Mouse (Mus musculus) layer of hippocampus, adult 9-10 months (tissue): ENCODE data around the gene 4930470P17Rik.

ENCODE experiments used
- DNase-seq: peaks from one replicate; pipeline ENCODE4 v3.0.0; 2022; ENCODE audit warnings: low spot score

The 4930470P17Rik gene

DNA sequence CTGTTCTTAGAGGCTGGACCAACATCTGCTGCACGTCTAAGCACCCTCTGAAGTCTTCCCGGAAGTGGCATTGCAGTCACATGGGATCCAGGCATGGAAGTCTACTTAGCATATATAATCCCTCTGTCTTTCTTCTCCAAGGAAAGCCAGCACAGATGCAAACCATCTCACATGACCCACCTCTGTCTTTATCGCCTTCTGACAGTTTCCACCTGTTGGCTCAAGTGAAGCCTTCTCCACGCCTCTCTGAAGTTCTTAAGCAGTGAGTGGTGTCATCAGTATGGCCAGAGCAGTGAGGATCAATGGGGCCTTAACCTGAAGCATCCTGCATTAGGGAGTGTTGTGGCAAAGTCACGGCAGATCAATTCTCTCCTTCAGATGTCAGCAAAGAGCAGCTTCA, 23.2 kb downstream of the 4930470P17Rik start:
- no peak for DNase-seq

DNA sequence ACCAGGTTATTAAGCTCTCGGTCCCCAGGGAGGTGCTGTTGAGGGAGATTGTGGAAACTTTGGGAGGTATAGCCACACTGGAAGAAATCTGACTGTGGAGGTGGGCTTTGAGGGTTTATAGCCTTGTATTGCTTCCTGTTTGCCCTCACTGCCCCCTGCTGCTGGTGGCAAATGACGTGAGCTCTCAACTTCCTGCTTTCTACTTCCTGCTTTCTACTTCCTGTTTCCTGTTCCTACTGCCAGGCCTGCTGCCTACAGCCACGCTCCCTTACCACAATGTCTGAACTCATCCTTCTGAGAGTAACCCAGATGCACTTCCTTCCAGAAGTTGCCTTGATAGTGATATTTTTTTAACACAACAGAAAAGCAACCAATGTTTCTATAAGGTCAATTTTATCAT, 24.3 kb downstream of the 4930470P17Rik start:
- DNase-seq = no peak

DNA sequence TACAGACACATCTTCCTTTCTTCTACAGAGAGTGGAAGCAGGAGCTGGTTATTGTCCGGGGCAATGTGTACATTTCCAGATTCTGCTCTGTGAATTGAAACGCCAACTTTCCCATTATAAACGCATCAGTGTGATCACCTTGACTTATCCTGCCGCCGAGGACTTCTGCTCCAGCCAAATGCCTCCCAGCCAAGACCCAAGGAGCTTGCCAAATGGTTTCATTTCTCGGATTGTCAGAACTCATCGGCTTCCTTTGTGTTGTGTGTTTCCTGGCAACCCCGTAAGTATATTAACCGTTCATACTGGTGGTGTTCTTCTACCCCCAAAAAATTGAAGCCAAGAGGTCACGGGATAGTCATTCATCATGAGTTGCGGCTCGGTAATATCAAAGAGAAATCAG, 25.7 kb downstream of the 4930470P17Rik start:
- no peak for DNase-seq

DNA sequence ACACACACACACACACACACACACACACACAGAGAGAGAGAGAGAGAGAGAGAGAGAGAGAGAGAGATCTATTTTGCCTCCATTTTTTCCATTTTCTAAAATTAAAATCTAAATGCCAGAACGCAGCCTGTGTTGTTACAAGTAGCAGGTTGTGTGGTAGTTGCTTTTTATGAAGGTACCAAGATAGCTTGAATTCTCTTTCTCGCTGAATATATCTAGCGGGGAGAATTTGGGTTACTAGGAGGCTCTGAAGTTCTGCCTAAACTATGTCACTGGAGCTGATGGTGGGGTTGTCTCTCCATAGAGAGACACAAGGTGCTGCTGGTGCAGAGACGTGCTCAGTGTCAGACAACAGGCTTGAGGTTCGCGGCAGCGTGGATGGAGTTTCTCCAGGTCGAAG, 36.8 kb downstream of the 4930470P17Rik start:
- no peak for DNase-seq

DNA sequence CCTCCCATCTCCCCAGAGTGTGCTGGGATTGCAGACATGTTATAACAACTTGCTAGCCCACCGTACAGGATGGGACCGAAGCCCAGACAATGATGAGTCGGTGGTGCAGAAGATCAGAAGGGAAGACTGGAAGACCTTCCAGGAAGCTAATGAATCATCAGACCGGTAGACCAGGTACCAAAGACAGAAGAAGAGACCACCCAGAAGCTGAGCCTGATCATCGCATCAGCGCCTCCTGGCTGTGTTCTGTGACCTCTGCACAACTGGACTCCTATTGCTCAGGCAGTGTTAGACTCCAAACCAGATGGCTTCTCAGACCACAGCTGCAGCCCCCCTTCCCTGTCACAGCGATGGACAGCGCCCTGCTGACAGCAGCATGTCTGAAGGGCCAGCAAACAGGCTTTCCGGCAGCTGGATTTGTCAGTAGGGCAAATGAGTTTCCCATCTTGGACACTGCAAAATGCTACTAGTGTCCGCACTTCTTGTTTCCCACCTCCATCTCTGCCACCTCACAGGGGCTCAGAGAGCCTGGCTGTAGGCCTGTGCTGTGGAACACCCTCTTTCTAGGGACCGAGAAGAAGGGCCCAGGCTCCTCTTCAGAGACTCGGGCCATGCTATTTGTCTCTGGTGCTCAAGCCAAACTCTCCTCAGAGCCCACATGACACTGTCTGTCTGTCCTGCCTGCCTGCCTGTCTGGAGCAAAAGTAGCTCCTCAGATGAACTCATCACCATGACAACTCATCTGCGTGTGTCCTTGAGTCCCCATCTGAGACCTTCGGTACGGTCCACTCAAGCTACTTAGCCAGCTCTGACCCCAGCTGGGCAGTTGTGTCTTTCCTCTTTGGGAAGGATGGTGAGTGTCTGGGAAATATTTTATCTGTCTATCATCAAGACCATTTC, 37.6 kb downstream of the 4930470P17Rik start:
- no peak for DNase-seq

DNA sequence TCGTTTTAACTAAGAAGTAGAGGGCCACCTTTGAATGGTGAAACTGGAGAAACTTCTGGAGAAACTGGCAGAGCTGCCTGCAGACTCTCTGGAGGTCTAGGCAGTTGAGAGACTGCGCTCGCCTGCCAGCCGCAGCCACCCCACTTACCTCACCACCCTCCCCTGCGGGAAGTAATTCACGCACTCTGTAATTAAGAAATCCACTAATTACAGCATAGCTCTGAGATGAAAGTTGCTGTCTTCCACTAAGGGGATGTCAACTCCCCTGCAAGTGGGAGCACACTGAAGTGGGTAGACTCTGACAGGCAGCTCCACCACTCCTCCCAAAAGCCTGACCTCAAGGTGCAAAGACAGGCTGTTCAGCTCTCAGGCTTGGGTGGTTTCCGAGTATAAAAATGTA, 49.7 kb downstream of the 4930470P17Rik start:
- no peak for DNase-seq

DNA sequence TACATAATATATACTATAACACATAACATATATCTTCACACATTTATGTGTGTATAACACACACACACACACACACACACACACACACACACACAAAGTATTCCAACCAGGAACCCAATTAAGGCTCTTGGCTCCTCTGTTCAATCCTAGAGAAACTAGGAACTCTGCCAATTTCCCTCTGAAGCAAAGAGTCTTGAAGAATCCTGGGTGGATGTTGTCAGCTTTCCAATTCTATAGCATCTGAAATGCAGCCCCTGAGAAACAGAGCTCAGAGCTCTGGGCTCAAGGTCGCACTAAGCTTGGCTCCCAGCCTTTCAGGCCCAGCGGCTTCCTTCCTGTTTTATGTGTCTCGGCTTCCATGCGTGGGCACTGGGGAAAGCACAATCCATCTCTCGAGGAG, 51.6 kb downstream of the 4930470P17Rik start:
- DNase-seq = peak; percentile 3

DNA sequence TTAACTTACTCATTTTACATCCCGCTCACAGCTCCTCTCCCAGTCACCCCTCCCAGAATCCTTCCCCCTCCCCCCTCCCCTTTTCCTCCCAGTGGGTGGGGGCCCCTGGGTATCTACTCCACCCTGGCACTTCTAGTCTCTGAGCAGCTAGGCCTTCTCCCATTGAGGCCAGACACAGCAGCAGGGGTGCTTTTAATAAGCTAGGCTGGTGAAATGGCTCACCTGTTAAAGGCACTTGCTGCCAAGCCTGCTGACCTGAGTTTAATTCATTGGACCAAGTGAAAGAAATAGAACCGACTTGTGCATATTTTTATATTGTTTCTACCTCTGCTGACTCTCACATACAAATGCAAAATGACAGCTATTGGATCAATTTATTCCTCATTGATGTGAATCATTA, 52.7 kb downstream of the 4930470P17Rik start:
- DNase-seq = no peak

DNA sequence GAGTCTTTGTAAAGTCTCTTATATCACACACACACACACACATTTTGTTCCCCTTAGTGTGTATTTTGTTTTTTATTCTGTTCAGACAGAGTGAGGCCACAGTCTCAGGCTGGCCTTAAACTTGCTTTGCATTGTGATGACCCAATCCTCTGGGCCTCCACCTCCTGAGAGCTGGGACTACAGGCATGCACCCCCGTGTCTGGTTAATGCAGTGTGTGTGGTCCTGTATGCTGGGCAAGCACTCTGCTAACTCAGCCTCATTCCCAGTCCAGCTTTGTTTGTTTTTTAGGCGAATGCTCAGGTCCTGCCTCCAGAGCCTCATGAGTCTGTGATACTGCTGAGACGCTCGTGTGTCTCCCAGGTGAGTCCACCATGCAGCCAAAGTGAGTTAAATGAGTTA, 53.8 kb downstream of the 4930470P17Rik start:
- no peak for DNase-seq

DNA sequence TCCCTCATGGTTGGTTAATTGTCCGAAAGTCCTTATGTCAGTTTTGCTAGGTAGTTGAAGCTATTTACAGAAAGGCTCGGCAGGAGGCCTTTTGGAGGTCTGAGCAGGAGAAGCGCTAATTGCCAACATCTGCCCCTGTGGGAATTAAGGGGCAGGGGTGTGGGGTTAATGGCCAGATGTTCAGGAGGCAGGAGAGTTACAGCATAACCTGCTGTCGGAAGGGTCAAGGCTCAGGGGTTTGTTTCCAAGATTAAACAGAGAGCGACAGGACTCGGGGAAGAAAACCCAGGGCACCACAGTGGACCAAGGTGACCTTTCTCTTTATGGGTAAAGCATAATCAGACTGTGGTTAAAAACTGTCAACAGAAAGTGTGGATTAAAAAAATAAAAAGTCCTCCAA, 54.3 kb downstream of the 4930470P17Rik start:
- DNase-seq = no peak

DNA sequence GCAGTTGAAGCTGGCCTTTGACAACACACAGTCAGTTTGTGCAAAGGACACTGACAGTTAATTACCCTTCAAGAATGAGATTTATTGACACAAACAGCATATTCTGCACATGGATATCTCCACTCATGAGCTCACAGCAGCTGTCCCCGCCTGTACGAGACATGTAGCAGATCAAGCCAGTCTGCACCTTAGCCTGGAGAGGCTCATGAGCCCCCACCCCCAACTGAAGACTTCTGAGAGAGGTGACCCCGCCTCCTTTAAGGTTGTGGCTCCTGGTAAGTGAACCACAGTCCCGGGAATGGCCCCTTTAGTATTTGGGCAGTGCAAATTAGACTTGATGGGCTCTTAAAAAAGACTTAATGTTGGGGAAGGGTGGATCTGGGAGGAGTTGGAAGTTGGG, 56.1 kb downstream of the 4930470P17Rik start:
- DNase-seq = no peak

DNA sequence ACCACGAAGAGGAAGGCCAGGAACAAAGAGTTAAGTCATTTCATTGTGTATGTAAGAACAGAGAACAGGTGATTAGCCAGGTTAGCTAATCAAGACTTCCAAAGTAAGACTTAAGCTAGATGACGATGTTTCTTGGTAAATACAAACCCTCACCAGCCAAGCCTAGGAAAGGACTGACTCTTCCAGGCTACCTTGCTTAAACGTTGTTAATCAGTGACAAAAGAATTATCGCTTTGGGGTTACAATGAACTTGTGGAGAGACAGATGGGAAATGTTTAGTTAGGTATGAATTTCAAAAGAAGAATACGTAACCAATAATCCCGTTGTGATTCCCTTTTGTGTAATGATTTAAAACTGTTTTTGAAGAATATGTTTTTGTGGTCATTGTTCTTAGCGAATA, 56.9 kb downstream of the 4930470P17Rik start:
- DNase-seq = no peak

DNA sequence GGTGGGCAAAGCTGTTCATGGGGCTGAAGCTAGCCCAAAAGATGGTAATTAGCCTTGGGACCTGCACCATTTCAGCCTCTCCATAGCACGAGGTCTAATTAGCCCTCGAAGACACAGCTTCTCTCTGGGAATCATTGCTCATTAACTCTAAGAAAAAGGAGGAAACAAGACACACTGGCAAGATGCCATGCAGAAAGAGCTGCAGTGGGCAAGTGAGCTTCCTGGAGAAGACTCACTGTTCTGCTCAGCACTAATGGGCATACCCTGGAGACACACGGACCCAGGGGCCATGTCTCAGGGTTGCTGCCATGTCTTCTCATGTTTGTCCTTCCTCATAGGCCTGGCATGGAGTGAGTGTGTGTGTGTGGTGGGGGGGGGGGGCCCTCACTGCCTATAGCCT, 57.7 kb downstream of the 4930470P17Rik start:
- no peak for DNase-seq

DNA sequence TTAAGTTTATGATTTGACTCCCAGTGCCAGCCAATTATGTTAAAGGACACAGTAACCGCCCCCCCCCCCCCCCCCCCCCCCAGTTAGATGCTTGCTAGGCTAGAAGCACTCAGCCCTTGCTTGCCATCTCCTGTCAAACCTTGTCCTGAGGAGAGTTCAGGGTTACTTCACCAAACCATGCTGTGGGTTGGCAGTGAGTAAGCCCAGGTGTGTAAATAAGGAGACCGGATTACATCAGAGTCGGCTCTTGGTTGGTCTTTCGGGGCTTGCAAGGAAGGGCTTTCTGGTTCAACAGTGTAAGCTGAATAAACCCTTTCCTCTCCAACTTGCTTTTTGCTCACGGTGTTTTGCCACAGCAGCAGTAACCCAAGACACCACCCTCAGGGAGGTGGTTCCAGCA, 58.2 kb downstream of the 4930470P17Rik start:
- no peak for DNase-seq

DNA sequence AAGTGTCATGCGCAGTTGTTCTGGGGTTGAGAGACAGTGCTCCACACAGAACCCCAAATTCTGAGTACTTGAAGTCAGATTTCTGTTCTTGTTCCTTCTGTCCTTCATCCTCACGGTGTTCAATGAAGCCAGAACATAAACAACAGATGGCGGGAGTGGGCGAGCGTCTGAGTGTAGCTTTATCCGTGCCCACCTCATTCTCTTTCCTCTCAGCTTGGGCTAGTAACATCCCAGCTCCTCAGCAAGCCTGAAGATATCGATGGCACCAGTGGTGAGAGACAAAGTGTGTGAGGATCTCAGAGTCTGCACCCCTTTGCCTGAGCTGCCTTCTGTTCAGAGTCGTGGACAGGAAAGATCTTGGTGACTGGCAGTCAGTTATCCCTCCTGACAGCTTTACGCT, 62.6 kb downstream of the 4930470P17Rik start:
- DNase-seq = peak; percentile 17

DNA sequence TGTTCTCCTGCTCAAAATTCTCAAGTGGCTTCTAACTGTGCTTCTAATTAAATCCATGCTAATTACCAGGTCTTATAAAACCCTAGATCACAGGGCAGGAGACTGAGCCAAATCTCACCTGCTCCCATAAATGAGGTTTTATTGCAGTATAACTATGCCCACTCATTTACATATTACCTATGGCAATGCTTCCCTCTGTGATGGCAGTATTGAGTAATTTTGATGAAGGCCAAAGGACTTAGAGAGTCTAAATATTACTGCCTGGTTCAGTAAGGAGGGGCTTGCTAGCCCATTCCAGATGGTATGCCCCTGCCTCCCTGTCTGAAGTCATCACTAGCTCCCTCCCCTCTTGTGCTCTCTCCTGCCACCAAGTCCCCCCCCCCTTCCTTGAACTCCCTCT, 66.0 kb downstream of the 4930470P17Rik start:
- no peak for DNase-seq

DNA sequence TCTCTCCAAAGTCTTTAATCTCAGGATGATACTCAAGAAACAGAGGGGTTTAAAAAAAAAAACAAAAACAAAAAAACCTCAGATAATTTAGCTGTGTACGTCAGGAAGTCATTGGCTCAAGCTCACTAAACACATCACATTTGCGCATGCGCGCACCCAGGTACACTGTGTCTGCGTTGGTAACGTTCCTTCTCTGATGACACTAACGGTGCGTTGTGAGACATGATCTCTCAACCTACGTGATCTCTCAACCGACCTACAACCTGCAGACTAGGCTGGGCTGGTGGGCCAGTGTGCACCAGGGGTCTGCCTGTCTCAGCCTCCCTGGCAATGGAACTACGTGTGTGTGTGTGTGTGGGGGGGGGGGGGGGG, 67.0 kb downstream of the 4930470P17Rik start:
- no peak for DNase-seq

DNA sequence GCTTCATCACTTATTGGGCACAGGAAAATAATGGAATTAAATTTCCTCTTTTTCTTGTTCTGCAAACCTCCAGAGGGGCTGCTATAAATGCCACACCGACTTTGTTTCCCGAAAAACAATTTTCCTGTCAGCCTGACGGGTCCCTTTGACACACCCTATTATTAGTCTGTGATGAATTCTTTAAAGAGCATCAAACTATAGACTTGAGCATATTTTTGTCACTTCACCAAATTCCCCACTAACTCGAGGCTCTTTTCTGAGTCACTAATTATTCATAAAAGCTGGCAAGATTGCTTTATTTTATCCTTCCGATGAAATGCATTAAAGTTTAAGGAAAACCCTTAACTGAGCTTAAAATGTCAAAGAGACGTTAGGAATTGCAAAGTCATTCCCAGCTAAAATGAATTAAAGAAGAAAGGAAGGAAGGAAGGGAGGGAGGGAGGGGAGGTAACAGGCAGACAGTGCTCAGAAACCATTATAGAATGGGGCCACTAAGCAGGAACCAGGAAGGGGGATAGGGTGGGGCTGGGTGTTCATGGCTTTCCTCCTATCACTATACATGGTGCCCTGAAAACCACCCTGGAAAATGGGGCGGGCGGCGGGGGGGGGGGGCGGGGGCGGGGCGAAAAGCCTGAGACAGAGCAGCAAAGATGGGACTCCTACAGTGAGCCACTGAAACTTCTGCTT, 67.6 kb downstream of the 4930470P17Rik start:
- DNase-seq = no peak

DNA sequence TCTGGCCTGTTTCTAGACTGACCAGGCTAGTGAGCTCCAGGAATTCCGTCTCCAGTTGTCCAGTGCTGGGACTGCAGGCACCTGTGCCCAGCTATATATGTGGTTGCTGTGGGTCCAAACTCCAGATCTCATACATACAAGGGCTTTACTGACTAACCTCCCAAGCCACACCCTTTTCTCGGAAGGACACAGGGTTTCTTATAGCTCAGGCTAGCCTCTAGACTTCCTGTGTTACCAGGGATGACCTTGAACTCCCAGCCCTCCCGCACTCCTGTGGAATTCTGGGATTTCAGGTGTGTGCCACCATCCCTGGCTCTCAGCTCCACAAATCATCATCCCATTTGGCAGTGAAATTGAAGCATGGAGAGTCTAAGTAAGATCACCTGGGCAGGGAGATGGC, 71.6 kb downstream of the 4930470P17Rik start:
- no peak for DNase-seq

DNA sequence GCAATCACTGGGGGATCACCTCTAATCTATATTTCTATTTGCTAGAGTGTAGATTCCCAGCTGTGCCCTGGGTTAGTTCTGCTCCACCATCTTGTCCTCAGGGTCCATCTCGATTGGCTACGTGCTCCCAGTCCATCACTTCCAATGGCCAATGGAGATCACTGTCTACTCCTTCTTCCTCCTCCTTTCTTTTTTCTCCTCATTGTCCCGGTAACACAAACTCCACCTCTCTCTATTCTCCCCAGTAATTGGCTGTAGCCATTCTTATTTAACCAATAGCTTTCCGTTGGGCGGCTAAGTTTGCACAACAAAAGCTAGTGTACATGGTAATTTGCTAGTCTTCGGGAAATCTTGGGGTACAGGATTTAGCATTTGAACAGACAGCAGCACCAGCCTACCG, 72.1 kb downstream of the 4930470P17Rik start:
- no peak for DNase-seq
